ENCODE assay signal across 8 mouse cellular contexts in the genomic region with DNA sequence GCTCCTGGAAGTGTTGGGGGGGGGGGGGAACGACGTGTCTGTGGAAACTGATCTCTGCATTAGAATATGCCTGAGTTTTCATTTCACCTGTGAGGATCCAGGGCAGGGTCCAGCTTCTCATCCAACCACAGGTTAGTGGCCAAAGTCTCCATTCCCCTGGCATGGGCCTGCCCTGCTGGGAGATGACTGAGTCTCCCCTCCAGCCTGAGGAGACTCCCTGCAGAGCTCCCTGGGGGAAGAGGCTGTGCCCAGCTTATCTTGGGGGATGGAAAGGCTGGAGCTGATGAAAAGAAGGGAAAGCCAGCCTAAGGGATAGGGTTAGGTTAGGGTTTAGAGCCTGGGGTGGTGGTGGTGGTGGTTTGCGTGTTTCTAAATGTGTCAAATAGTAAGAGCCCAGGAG. TPM values are rescaled to one million over a fixed set of nuclear protein-coding genes. Genes with fewer than 3 reads are reported as not detected.
DNase-seq lines count a peak whose midpoint lies in the region; ATAC-seq and TF ChIP-seq lines count a peak whose summit lies in the region.
"Had no signal": no experiment of that assay in that cellular context is flagged by ENCODE, and none has a peak within 500 bp of the region (broad histone marks: within the 10 kb centered on the region; RNA-seq: fewer than 3 reads in every experiment).

No protein-coding gene starts in this region.

- no peak for TF ChIP-seq EP300 in liver, postnatal 0 days (IDR thresholded peaks at IDR 0.05; ENCODE audit: low read depth)

- no peak for DNase-seq in ES-E14 (ENCODE audit: low read depth, low spot score)
- DNase-seq in Patski (ENCODE audit: low read depth, low spot score): no peak
- no peak for DNase-seq in hindbrain, postnatal 0 days (ENCODE audit: low spot score)
- DNase-seq in liver, postnatal 0 days: no peak
- DNase-seq in frontal cortex, postnatal 36 days (ENCODE audit: low spot score in 2 of 2): no peak
- no peak for DNase-seq in cerebellum, postnatal 36 days
- DNase-seq in ovary, postnatal 14 days (ENCODE audit: low spot score): no peak

- H3K36me3 ChIP-seq in ES-E14 (ENCODE audit: control insufficient read depth, insufficient read depth, low read length, poor library complexity, severe bottlenecking): no peaks in the 10 kb centered on the region
- H3K36me3 ChIP-seq in hindbrain, postnatal 0 days (ENCODE audit: insufficient read depth, low read length): no peaks in the 10 kb centered on the region
- H3K36me3 ChIP-seq in liver, postnatal 0 days (replicated peaks; ENCODE audit: insufficient read depth, low read length): no peaks in the 10 kb centered on the region

- H3K9ac ChIP-seq in ES-E14 (ENCODE audit: insufficient read depth, low read depth, low read length, poor library complexity, severe bottlenecking): no peak overlapping the region
- H3K9ac ChIP-seq in hindbrain, postnatal 0 days (replicated peaks; ENCODE audit: low read length): no peak overlapping the region
- peak overlapping the region; percentile 46; the same call in 1 of the 2 replicates for H3K9ac ChIP-seq in liver, postnatal 0 days (replicated peaks)

- CTCF ChIA-PET in Patski (lab: Charles Lee): interaction anchor here (1.2 to 3.5 kb wide), 8 partner anchors 9 to 158 kb away, joined by 3 to 17 read pairs (median 8); a partner anchor contains a TSS

- peak; percentile 45 for ATAC-seq in Patski
- no peak for ATAC-seq in hindbrain, postnatal 0 days
- ATAC-seq in liver, postnatal 0 days: peak; percentile 18; the same call in 1 of the 2 replicates

- H3K4me1 ChIP-seq in ES-E14 (ENCODE audit: control insufficient read depth in 2 of 2, insufficient read depth in 2 of 2, low read length in 2 of 2, poor library complexity in 1 of 2): peaks cover 6 to 54% of the 10 kb centered on the region in 2 experiments; a peak in 3 of 4 replicates
- peaks cover 25% of the 10 kb centered on the region; the same call in 1 of the 2 replicates for H3K4me1 ChIP-seq in hindbrain, postnatal 0 days (ENCODE audit: insufficient read depth, low read length)
- peaks cover 20% of the 10 kb centered on the region for H3K4me1 ChIP-seq in liver, postnatal 0 days (ENCODE audit: insufficient read depth)

- POLR2A ChIA-PET in Patski (lab: Charles Lee): interaction anchor here (0.7 to 0.9 kb wide), 3 partner anchors 19 to 52 kb away, joined by 3 to 4 read pairs (median 3); a partner anchor contains a TSS

- 36% methylated on average over 3 of the region's 3 CpGs for WGBS in hindbrain, postnatal 0 days
- 50% methylated on average over 3 of the region's 3 CpGs for WGBS in liver, postnatal 0 days (ENCODE audit: insufficient replicate concordance)

- no peak overlapping the region for H3K4me2 ChIP-seq in hindbrain, postnatal 0 days (ENCODE audit: low read depth, low read length)
- peak overlapping the region; percentile 62 for H3K4me2 ChIP-seq in liver, postnatal 0 days (ENCODE audit: low read depth, low read length)

- peak overlapping the region; percentile 58; the same call in 1 of the 2 replicates for H3K27ac ChIP-seq in ES-E14 (ENCODE audit: insufficient read depth, low read depth, low read length, poor library complexity, severe bottlenecking)
- peak overlapping the region; percentile 46; the same call in 1 of the 2 replicates for H3K27ac ChIP-seq in hindbrain, postnatal 0 days
- H3K27ac ChIP-seq in liver, postnatal 0 days (ENCODE audit: low read depth): peak overlapping the region; percentile 64

- H3K27me3 ChIP-seq in Patski: no peaks in the 10 kb centered on the region
- no peaks in the 10 kb centered on the region for H3K27me3 ChIP-seq in hindbrain, postnatal 0 days (ENCODE audit: insufficient read depth, low read length)
- no peaks in the 10 kb centered on the region for H3K27me3 ChIP-seq in liver, postnatal 0 days (ENCODE audit: insufficient read depth, low read length)

- in situ Hi-C loops in ES-E14 (cut with MboI; ENCODE audit: low sequenced_read_pairs in 2 of 2, unreplicated experiment in 2 of 2) (no loop called here), Patski (cut with MboI; ENCODE audit: low pct_unique_long_range_greater_than_20kb) (no loop called here)

- no peak for TF ChIP-seq CTCF in Patski (IDR thresholded peaks at IDR 0.05)
- TF ChIP-seq CTCF in hindbrain, postnatal 0 days (IDR thresholded peaks at IDR 0.05; ENCODE audit: low read depth): no peak
- TF ChIP-seq CTCF in liver, postnatal 0 days (IDR thresholded peaks at IDR 0.05; ENCODE audit: low read depth): no peak

- H3K4me3 ChIP-seq in ES-E14 (ENCODE audit: insufficient read depth in 1 of 2, low read depth in 1 of 2, low read length in 2 of 2, poor library complexity in 1 of 2, severe bottlenecking in 1 of 2): no peak overlapping the region
- H3K4me3 ChIP-seq in hindbrain, postnatal 0 days (ENCODE audit: low read length): no peak overlapping the region
- H3K4me3 ChIP-seq in liver, postnatal 0 days (ENCODE audit: low read depth, low read length): peak overlapping the region; percentile 19; the same call in 1 of the 2 replicates

- no peaks in the 10 kb centered on the region for H3K9me3 ChIP-seq in ES-E14 (ENCODE audit: control insufficient read depth, insufficient read depth, low read depth, low read length)
- no peaks in the 10 kb centered on the region for H3K9me3 ChIP-seq in hindbrain, postnatal 0 days (ENCODE audit: low read length)
- H3K9me3 ChIP-seq in liver, postnatal 0 days (ENCODE audit: low read length): no peaks in the 10 kb centered on the region

TF ChIP-seq in ES-E14, 5 proteins besides CTCF, POLR2A, EP300 and RAD21:
- no peak for TF ChIP-seq MAFK (IDR thresholded peaks at IDR 0.05; ENCODE audit: insufficient read depth, low read depth, low read length)
- no peak for TF ChIP-seq ZNF384 (IDR thresholded peaks at IDR 0.05; ENCODE audit: low read depth, low read length)

RNA-seq across cellular contexts. Expression of a gene that starts 8.5 kb away (rescaled TPM):
- 10.7 and 12.7 TPM in 2 replicates for total RNA-seq in ES-E14 (2012; rRNA removed)
- polyA plus RNA-seq in Patski (2021): 141 TPM
- 156 and 157 TPM in 2 replicates for total RNA-seq in hindbrain, postnatal 0 days (2014; rRNA removed)
- polyA plus RNA-seq in hindbrain, postnatal 0 days (2015; fragmentation: Nextera tagmentation; extraction: Ambion mirVana): 221 and 242 TPM in 2 replicates
- 7.9 and 9.2 TPM in 2 replicates for polyA plus RNA-seq in liver, postnatal 0 days (2015; fragmentation: Nextera tagmentation; extraction: Ambion mirVana)

RNA-seq across cellular contexts. Expression of a gene that starts 11.1 kb away (rescaled TPM):
- 0.27 and 0.37 TPM in 2 replicates for total RNA-seq in ES-E14 (2012; rRNA removed)
- not detected for polyA plus RNA-seq in Patski (2021)
- 0.54 and 1.8 TPM in 2 replicates for total RNA-seq in hindbrain, postnatal 0 days (2014; rRNA removed)
- 0.13 and 0.33 TPM in 2 replicates for polyA plus RNA-seq in hindbrain, postnatal 0 days (2015; fragmentation: Nextera tagmentation; extraction: Ambion mirVana)
- 5.0 and 7.2 TPM in 2 replicates for polyA plus RNA-seq in liver, postnatal 0 days (2015; fragmentation: Nextera tagmentation; extraction: Ambion mirVana)
- polyA plus RNA-seq: embryonic facial prominence, embryonic 14.5 days had no signal

RNA-seq across cellular contexts. Expression of a gene that starts 19.0 kb away (rescaled TPM):
- 1.7 and 2.2 TPM in 2 replicates for total RNA-seq in ES-E14 (2012; rRNA removed)
- 0.17 TPM for polyA plus RNA-seq in Patski (2021)
- total RNA-seq in hindbrain, postnatal 0 days (2014; rRNA removed): 0.05 and 0.22 TPM in 2 replicates
- 0.33 TPM in 1 of 2 replicates, not detected in the other for polyA plus RNA-seq in hindbrain, postnatal 0 days (2015; fragmentation: Nextera tagmentation; extraction: Ambion mirVana)
- polyA plus RNA-seq in liver, postnatal 0 days (2015; fragmentation: Nextera tagmentation; extraction: Ambion mirVana): 1.00 and 1.3 TPM in 2 replicates

RNA-seq across cellular contexts. Expression of a gene that starts 24.8 kb away (rescaled TPM):
- total RNA-seq in ES-E14 (2012; rRNA removed): 5.7 and 7.1 TPM in 2 replicates
- polyA plus RNA-seq in Patski (2021): 2.3 TPM
- 2.6 and 3.3 TPM in 2 replicates for total RNA-seq in hindbrain, postnatal 0 days (2014; rRNA removed)
- polyA plus RNA-seq in hindbrain, postnatal 0 days (2015; fragmentation: Nextera tagmentation; extraction: Ambion mirVana): 3.1 and 3.2 TPM in 2 replicates
- polyA plus RNA-seq in liver, postnatal 0 days (2015; fragmentation: Nextera tagmentation; extraction: Ambion mirVana): 0.36 and 0.63 TPM in 2 replicates

RNA-seq across cellular contexts. Expression of a gene that starts 35.1 kb away (rescaled TPM):
- 66.7 and 70.8 TPM in 2 replicates for total RNA-seq in ES-E14 (2012; rRNA removed)
- polyA plus RNA-seq in Patski (2021): 58.5 TPM
- total RNA-seq in hindbrain, postnatal 0 days (2014; rRNA removed): 112 and 120 TPM in 2 replicates
- polyA plus RNA-seq in hindbrain, postnatal 0 days (2015; fragmentation: Nextera tagmentation; extraction: Ambion mirVana): 108 and 119 TPM in 2 replicates
- 28.2 and 34.1 TPM in 2 replicates for polyA plus RNA-seq in liver, postnatal 0 days (2015; fragmentation: Nextera tagmentation; extraction: Ambion mirVana)

Comparison
In these comparisons a context has a peak if more than half of its experiments do, and no peak if none do; other contexts are left out.
1. RNA of a gene that starts 8.5 kb away (polyA plus RNA-seq): 221 to 242 TPM in hindbrain, postnatal 0 days and 141 TPM in Patski (single experiment); 7.9 to 9.2 TPM in liver, postnatal 0 days; every median in the first group is over 10 times any median in the second.
2. Peak in every context shown above with its lines, with median percentiles within 50 percentile points of each other: H3K27ac ChIP-seq.